Mouse (Mus musculus) heart, embryonic 15.5 days (tissue): Measurements from ENCODE around the gene Ing2. TPM values are rescaled to one million over a fixed set of nuclear protein-coding genes. Genes with fewer than 3 reads are reported as not detected.

Source experiments
- ATAC-seq: fragments of 200-750 bp; cut with Nextera tagmentation; replicated peaks from 2 replicates; pipeline ENCODE4 v1.8.0; 2017; ENCODE audit warnings: low read depth, moderate TSS enrichment; ENCODE audit not compliant: insufficient number of reproducible peaks, insufficient read depth, low FRiP score
- H3K27ac ChIP-seq: fragments of 300-500 bp; sonication (generic); 2 replicates; pipeline ENCODE4 v1.5.1; 2015; ENCODE audit warnings: mild to moderate bottlenecking, inconsistent platforms
- H3K27me3 ChIP-seq: fragments of 300-500 bp; sonication (generic); 2 replicates; pipeline ENCODE4 v1.6.1; 2015; ENCODE audit warnings: inconsistent platforms
- H3K36me3 ChIP-seq: fragments of 300-500 bp; sonication (generic); 2 replicates; pipeline ENCODE4 v1.6.1; 2015; ENCODE audit warnings: mild to moderate bottlenecking, inconsistent platforms
- H3K4me1 ChIP-seq: fragments of 300-500 bp; sonication (generic); replicated peaks from 2 replicates; pipeline ENCODE4 v1.6.1; 2015; ENCODE audit warnings: inconsistent platforms
- H3K4me2 ChIP-seq: fragments of 300-500 bp; sonication (generic); 2 replicates; pipeline ENCODE4 v1.6.1; 2015; ENCODE audit warnings: inconsistent platforms, mild to moderate bottlenecking, moderate library complexity
- H3K4me3 ChIP-seq: fragments of 300-500 bp; sonication (generic); 2 replicates; pipeline ENCODE4 v1.5.1; 2015; ENCODE audit warnings: mild to moderate bottlenecking, inconsistent platforms
- H3K9ac ChIP-seq: fragments of 300-500 bp; sonication (generic); 2 replicates; pipeline ENCODE4 v1.6.1; 2015; ENCODE audit warnings: mild to moderate bottlenecking, inconsistent platforms
- H3K9me3 ChIP-seq: fragments of 300-500 bp; sonication (generic); replicated peaks from 2 replicates; pipeline ENCODE4 v1.6.1; 2016; ENCODE audit warnings: inconsistent platforms
- WGBS: fragments of 180-500 bp; shearing (Covaris S2); methylation state at CpG from one replicate; pipeline ENCODE4 v1.1.7; 2015; ENCODE audit warnings: mixed read lengths; 5-methylcytosine and 5-hydroxymethylcytosine counted together
- polyA plus RNA-seq: library from polyadenylated mRNA; unstranded; fragments of >200 nt; fragmentation: Nextera tagmentation; extraction: Ambion mirVana; gene quantifications from 2 replicates; pipeline ENCODE4 v1.2.1, GENCODE M21; 2015

The Ing2 gene
- polyA plus RNA-seq, 1 experiment from 2014 or later, result 6.4 TPM

DNA sequence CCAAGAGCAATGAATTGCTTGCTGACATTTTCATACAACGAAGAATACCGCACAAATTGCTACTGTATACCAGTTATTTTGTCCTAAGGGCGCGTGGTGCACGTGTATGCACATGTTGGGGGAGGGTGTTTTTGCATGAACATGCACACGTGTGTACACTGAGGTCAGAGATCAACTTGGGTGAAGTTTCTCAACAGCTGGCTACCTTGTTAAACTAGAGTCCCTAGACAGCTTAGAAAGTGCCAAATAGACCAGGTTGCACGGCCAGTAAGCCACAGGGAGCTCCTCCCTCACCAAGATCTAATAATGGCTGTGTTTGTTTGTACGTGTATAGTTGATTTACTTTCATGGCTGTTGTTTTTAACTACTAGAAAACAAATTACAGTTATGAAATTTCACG, 25.8 kb downstream of the Ing2 start:
- ATAC-seq, result no peak
- Histone ChIP-seq H3K36me3 (no peaks in the 10 kb centered on the region), H3K9me3 (no peaks in the 10 kb centered on the region), H3K4me3 (no peak overlapping the region), H3K27ac (no peak overlapping the region), H3K4me2 (no peak overlapping the region), H3K4me1 (no peaks in the 10 kb centered on the region), H3K9ac (no peak overlapping the region), H3K27me3 (no peaks in the 10 kb centered on the region)
- WGBS, result 87% methylated on average over 9 of the region's 9 CpGs

DNA sequence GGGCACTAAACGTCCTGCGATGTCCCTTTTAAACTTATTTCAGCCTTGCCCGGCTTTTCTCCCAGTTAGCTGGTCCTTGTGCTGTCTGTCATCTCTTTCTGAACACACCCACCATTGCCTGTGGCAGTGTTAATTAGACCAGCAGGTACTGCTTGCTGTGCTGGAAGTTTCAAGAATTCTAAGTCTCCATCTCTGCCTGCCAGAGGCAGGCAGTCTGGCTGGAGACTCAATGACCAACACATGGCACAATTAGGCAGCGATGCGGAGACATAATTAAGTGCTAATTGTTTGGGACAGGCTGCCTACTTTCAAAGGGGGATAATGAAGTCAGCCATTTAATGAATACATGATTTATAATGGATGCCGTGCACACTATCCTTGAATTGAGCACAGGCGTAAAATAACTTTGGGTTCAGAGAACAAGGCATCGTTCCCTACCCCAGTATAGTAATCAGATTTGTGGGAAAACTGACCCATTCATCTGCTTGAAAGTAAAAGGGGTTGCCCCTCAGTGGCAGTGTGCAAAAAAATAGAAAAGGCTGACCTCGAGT, 32.8 kb downstream of the Ing2 start:
- no peak overlapping the region for H3K4me2 ChIP-seq
- WGBS, result 85% methylated on average over 9 of the region's 9 CpGs
- H3K4me3 ChIP-seq, result no peak overlapping the region
- no peak overlapping the region for H3K27ac ChIP-seq
- no peak for ATAC-seq
- H3K36me3 ChIP-seq, result no peaks in the 10 kb centered on the region
- H3K9ac ChIP-seq, result no peak overlapping the region
- no peaks in the 10 kb centered on the region for H3K27me3 ChIP-seq
- H3K4me1 ChIP-seq, result no peaks in the 10 kb centered on the region
- H3K9me3 ChIP-seq, result no peaks in the 10 kb centered on the region

DNA sequence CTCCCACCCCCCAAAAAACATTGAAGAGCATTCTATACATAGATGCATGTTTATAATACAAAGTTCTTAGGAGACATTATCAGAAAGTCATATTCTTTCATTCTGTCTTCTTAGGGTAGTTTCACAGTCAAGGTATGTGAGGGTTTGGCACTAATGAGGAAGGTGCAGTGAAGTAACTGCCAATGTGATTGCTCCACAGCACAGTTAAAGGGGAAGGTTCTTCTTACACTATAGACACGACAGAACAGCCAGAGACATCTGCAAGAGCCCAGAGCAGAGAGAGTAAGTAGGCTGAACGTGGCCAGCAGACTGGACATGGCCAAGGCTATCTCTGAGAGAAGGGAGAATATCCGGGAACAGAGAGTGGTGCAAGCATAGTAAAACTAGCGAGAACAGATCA, 38.2 kb downstream of the Ing2 start:
- Histone ChIP-seq H3K9me3 (no peaks in the 10 kb centered on the region), H3K4me2 (no peak overlapping the region), H3K4me1 (no peaks in the 10 kb centered on the region), H3K27me3 (no peaks in the 10 kb centered on the region), H3K9ac (no peak overlapping the region), H3K27ac (no peak overlapping the region), H3K4me3 (no peak overlapping the region), H3K36me3 (no peaks in the 10 kb centered on the region)
- ATAC-seq, result no peak
- 56% methylated on average over 4 of the region's 4 CpGs for WGBS

DNA sequence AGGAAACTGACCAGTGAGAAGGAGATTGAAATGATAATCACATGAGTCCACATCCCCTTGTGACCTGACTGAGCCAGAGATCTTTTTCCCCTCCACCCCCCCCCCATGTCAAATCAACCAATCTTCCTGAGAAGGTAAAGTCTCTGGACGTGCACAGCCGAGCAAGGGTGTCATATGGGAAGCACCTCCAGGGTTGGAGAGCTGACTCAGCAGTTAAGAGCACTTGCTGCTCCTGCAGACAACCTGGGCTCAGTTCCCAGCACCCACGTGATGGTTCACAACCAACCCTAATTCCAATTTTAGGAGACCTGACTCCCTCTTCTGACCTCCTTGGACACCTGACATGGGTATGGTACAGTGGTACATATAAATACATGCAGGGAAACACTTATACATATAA, 39.3 kb downstream of the Ing2 start:
- H3K27me3 ChIP-seq, result no peaks in the 10 kb centered on the region
- H3K27ac ChIP-seq, result no peak overlapping the region
- H3K4me2 ChIP-seq, result no peak overlapping the region
- H3K9ac ChIP-seq, result no peak overlapping the region
- H3K4me1 ChIP-seq, result no peaks in the 10 kb centered on the region
- H3K36me3 ChIP-seq, result no peaks in the 10 kb centered on the region
- ATAC-seq, result no peak
- no peak overlapping the region for H3K4me3 ChIP-seq
- WGBS, result 74% methylated on average over 3 of the region's 3 CpGs
- 0 out of 2 replicates have a peak, but pooled peaks cover 3% of the 10 kb centered on the region for H3K9me3 ChIP-seq

DNA sequence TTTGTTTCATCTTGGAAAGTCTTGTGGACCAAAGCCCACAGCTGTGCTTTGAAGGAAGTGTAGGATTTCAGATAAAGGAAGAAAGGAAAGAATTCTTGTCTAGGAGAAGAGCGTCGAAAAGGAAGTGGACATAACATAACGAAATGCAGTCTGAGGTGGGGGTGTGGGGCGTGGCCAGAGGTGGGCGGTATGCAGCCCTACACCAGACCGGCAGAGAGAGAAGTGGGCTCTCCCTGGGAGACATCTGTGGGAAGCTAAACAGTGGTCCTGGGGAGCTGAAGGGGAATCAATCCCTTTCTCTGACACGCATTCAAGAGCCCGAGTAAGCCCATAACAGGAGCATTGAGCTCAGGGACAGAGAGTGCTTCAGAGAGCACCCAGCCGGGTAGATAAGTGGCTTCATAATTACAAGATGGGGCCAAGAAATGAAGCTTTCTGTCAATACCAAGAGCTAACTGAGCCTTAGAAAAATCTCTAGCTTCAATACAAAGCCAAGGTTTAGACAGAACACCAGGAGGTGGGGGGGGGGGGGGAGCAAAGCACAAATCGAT, 40.5 kb downstream of the Ing2 start:
- H3K36me3 ChIP-seq, result no peaks in the 10 kb centered on the region
- H3K4me3 ChIP-seq, result no peak overlapping the region
- H3K27me3 ChIP-seq, result no peaks in the 10 kb centered on the region
- WGBS, result 36% methylated on average over 10 of the region's 10 CpGs
- no peaks in the 10 kb centered on the region for H3K4me1 ChIP-seq
- H3K9me3 ChIP-seq, result 0 out of 2 replicates have a peak, but pooled peaks cover 3% of the 10 kb centered on the region
- no peak overlapping the region for H3K9ac ChIP-seq
- no peak overlapping the region for H3K27ac ChIP-seq
- ATAC-seq, result no peak
- peak overlapping the region; percentile 29; the same call in 1 of the 2 replicates for H3K4me2 ChIP-seq

DNA sequence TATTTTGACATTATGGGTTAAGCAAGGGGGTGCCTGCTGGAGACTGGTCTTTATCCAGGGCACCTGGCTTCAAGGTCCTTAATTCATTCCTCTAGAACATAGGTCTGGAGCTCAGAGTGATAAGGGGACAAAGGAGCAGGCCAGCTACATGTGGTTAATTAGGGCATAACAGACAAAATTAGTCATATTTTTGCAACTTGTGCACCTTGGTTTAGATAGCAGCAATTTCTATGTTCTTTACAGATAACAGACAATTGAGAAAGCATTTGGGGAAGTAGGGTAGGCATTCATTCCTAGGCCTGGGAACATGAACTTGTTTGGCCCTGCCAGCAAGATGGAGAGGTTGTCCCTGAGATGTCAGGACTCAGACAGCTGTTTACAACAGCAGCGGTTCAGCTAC, 54.2 kb downstream of the Ing2 start:
- WGBS, result 73% methylated on average over 1 of the region's 1 CpGs
- Histone ChIP-seq H3K27me3 (no peaks in the 10 kb centered on the region), H3K4me3 (no peak overlapping the region), H3K27ac (no peak overlapping the region), H3K4me2 (no peak overlapping the region), H3K9me3 (no peaks in the 10 kb centered on the region), H3K9ac (no peak overlapping the region), H3K4me1 (no peaks in the 10 kb centered on the region), H3K36me3 (no peaks in the 10 kb centered on the region)
- ATAC-seq, result no peak

Other genes with a start within 250 kb of the Ing2 start
- 8.7 and 9.4 TPM in 2 replicates for gene Stox2, start 229.2 kb downstream of the Ing2 start, polyA plus RNA-seq
- 18.7 and 22.0 TPM in 2 replicates for gene Trappc11, start 142.1 kb downstream of the Ing2 start, polyA plus RNA-seq
- 25.5 and 30.7 TPM in 2 replicates for gene Rwdd4a, start 141.9 kb downstream of the Ing2 start, polyA plus RNA-seq
- gene Cdkn2aip, start 38.4 kb upstream of the Ing2 start, polyA plus RNA-seq, result 14.1 and 15.9 TPM in 2 replicates
- not detected in 2 replicates for gene Cldn24, start 146.6 kb upstream of the Ing2 start, polyA plus RNA-seq
- gene Cldn22, start 148.9 kb upstream of the Ing2 start, polyA plus RNA-seq, result not detected in 2 replicates